Mouse (Mus musculus): ENCODE data around the gene Htra3. TPM values are rescaled to one million over a fixed set of nuclear protein-coding genes. Genes with fewer than 3 reads are reported as not detected.

Gene Htra3
- polyA plus RNA-seq, 1 experiment from 2014 or later, result 52.2 TPM

- Histone ChIP-seq H3K27me3 (ENCODE audit: control insufficient read depth, insufficient read depth, low read length) (no peaks in the 10 kb centered on the region), H3K9ac (replicated peaks; ENCODE audit: low read depth, low read length) (no peak overlapping the region), H3K4me2 (replicated peaks; ENCODE audit: low read depth, low read length) (no peak overlapping the region), H3K27ac (ENCODE audit: low read length) (no peak overlapping the region), H3K36me3 (ENCODE audit: control insufficient read depth, insufficient read depth, low read length) (no peaks in the 10 kb centered on the region), H3K9me3 (ENCODE audit: control insufficient read depth, low read depth, low read length) (no peaks in the 10 kb centered on the region), H3K4me1 (ENCODE audit: control insufficient read depth, insufficient read depth, low read length) (peaks cover 4% of the 10 kb centered on the region; the same call in 1 of the 2 replicates), H3K4me3 (ENCODE audit: low read depth, low read length) (no peak overlapping the region)
- ATAC-seq (ENCODE audit: insufficient number of reproducible peaks, insufficient read depth, low FRiP score, low read depth), result no peak
- WGBS, result 90% methylated on average over 10 of the region's 10 CpGs
Observed at GRCm38 (mm10) chr5:35655753-35656485, 23.7 kb downstream of the Htra3 start.

- H3K4me2 ChIP-seq (replicated peaks; ENCODE audit: low read depth, low read length), result no peak overlapping the region
- 57% methylated on average over 9 of the region's 9 CpGs for WGBS
- H3K36me3 ChIP-seq (ENCODE audit: control insufficient read depth, insufficient read depth, low read length), result no peaks in the 10 kb centered on the region
- no peaks in the 10 kb centered on the region for H3K9me3 ChIP-seq (ENCODE audit: control insufficient read depth, low read depth, low read length)
- no peak overlapping the region for H3K27ac ChIP-seq (ENCODE audit: low read length)
- no peak for ATAC-seq (ENCODE audit: insufficient number of reproducible peaks, insufficient read depth, low FRiP score, low read depth)
- H3K4me3 ChIP-seq (ENCODE audit: low read depth, low read length), result no peak overlapping the region
- H3K9ac ChIP-seq (replicated peaks; ENCODE audit: low read depth, low read length), result no peak overlapping the region
- H3K27me3 ChIP-seq (ENCODE audit: control insufficient read depth, insufficient read depth, low read length), result no peaks in the 10 kb centered on the region
- H3K4me1 ChIP-seq (ENCODE audit: control insufficient read depth, insufficient read depth, low read length), result peaks cover 4% of the 10 kb centered on the region; the same call in 1 of the 2 replicates
Observed at GRCm38 (mm10) chr5:35653743-35654395, 25.7 kb downstream of the Htra3 start.

- Histone ChIP-seq H3K9me3 (ENCODE audit: control insufficient read depth, low read depth, low read length) (no peaks in the 10 kb centered on the region), H3K27me3 (ENCODE audit: control insufficient read depth, insufficient read depth, low read length) (no peaks in the 10 kb centered on the region), H3K4me1 (ENCODE audit: control insufficient read depth, insufficient read depth, low read length) (peaks cover 7% of the 10 kb centered on the region; the same call in 1 of the 2 replicates), H3K4me2 (replicated peaks; ENCODE audit: low read depth, low read length) (no peak overlapping the region), H3K9ac (replicated peaks; ENCODE audit: low read depth, low read length) (no peak overlapping the region), H3K36me3 (ENCODE audit: control insufficient read depth, insufficient read depth, low read length) (no peaks in the 10 kb centered on the region), H3K27ac (ENCODE audit: low read length) (no peak overlapping the region), H3K4me3 (ENCODE audit: low read depth, low read length) (no peak overlapping the region)
- no peak for ATAC-seq (ENCODE audit: insufficient number of reproducible peaks, insufficient read depth, low FRiP score, low read depth)
- 85% methylated on average over 13 of the region's 13 CpGs for WGBS
Observed at GRCm38 (mm10) chr5:35652872-35653271, 26.7 kb downstream of the Htra3 start.

GRCm38 (mm10) chr5:35652319-35652718, 27.3 kb downstream of the Htra3 start:
- H3K4me2 ChIP-seq (replicated peaks; ENCODE audit: low read depth, low read length), result no peak overlapping the region
- H3K9me3 ChIP-seq (ENCODE audit: control insufficient read depth, low read depth, low read length), result no peaks in the 10 kb centered on the region
- no peak for ATAC-seq (ENCODE audit: insufficient number of reproducible peaks, insufficient read depth, low FRiP score, low read depth)
- no peaks in the 10 kb centered on the region for H3K27me3 ChIP-seq (ENCODE audit: control insufficient read depth, insufficient read depth, low read length)
- H3K4me3 ChIP-seq (ENCODE audit: low read depth, low read length), result no peak overlapping the region
- 80% methylated on average over 3 of the region's 3 CpGs for WGBS
- no peak overlapping the region for H3K9ac ChIP-seq (replicated peaks; ENCODE audit: low read depth, low read length)
- peaks cover 13% of the 10 kb centered on the region for H3K4me1 ChIP-seq (ENCODE audit: control insufficient read depth, insufficient read depth, low read length)
- H3K27ac ChIP-seq (ENCODE audit: low read length), result no peak overlapping the region
- H3K36me3 ChIP-seq (ENCODE audit: control insufficient read depth, insufficient read depth, low read length), result no peaks in the 10 kb centered on the region

- Histone ChIP-seq H3K9me3 (ENCODE audit: control insufficient read depth, low read depth, low read length) (no peaks in the 10 kb centered on the region), H3K4me2 (replicated peaks; ENCODE audit: low read depth, low read length) (no peak overlapping the region), H3K4me3 (ENCODE audit: low read depth, low read length) (no peak overlapping the region), H3K4me1 (ENCODE audit: control insufficient read depth, insufficient read depth, low read length) (peaks cover 24% of the 10 kb centered on the region), H3K36me3 (ENCODE audit: control insufficient read depth, insufficient read depth, low read length) (no peaks in the 10 kb centered on the region), H3K27ac (ENCODE audit: low read length) (no peak overlapping the region), H3K27me3 (ENCODE audit: control insufficient read depth, insufficient read depth, low read length) (no peaks in the 10 kb centered on the region), H3K9ac (replicated peaks; ENCODE audit: low read depth, low read length) (no peak overlapping the region)
- 0 out of 2 replicates have a peak, but pooled peaks have one; percentile 6 for ATAC-seq (ENCODE audit: insufficient number of reproducible peaks, insufficient read depth, low FRiP score, low read depth)
- 54% methylated on average over 2 of the region's 2 CpGs for WGBS
Observed at GRCm38 (mm10) chr5:35648230-35648629, 31.4 kb downstream of the Htra3 start.

- Histone ChIP-seq H3K36me3 (ENCODE audit: control insufficient read depth, insufficient read depth, low read length) (no peaks in the 10 kb centered on the region), H3K4me1 (ENCODE audit: control insufficient read depth, insufficient read depth, low read length) (peaks cover 30% of the 10 kb centered on the region), H3K9me3 (ENCODE audit: control insufficient read depth, low read depth, low read length) (no peaks in the 10 kb centered on the region), H3K4me2 (replicated peaks; ENCODE audit: low read depth, low read length) (no peak overlapping the region), H3K27ac (ENCODE audit: low read length) (peak overlapping the region; percentile 33; the same call in 1 of the 2 replicates), H3K4me3 (ENCODE audit: low read depth, low read length) (no peak overlapping the region), H3K9ac (replicated peaks; ENCODE audit: low read depth, low read length) (no peak overlapping the region), H3K27me3 (ENCODE audit: control insufficient read depth, insufficient read depth, low read length) (no peaks in the 10 kb centered on the region)
- peak; percentile 53; the same call in 1 of the 2 replicates for ATAC-seq (ENCODE audit: insufficient number of reproducible peaks, insufficient read depth, low FRiP score, low read depth)
- WGBS, result 50% methylated on average over 4 of the region's 4 CpGs
Observed at GRCm38 (mm10) chr5:35647562-35647961, 32.0 kb downstream of the Htra3 start.

- H3K9ac ChIP-seq (replicated peaks; ENCODE audit: low read depth, low read length), result no peak overlapping the region
- no peaks in the 10 kb centered on the region for H3K9me3 ChIP-seq (ENCODE audit: control insufficient read depth, low read depth, low read length)
- no peak overlapping the region for H3K4me2 ChIP-seq (replicated peaks; ENCODE audit: low read depth, low read length)
- 82% methylated on average over 1 of the region's 1 CpGs for WGBS
- no peaks in the 10 kb centered on the region for H3K27me3 ChIP-seq (ENCODE audit: control insufficient read depth, insufficient read depth, low read length)
- no peaks in the 10 kb centered on the region for H3K36me3 ChIP-seq (ENCODE audit: control insufficient read depth, insufficient read depth, low read length)
- no peak for ATAC-seq (ENCODE audit: insufficient number of reproducible peaks, insufficient read depth, low FRiP score, low read depth)
- no peak overlapping the region for H3K4me3 ChIP-seq (ENCODE audit: low read depth, low read length)
- H3K27ac ChIP-seq (ENCODE audit: low read length), result 0 out of 2 replicates have a peak overlapping the region, but pooled peaks have one; percentile 33
- H3K4me1 ChIP-seq (ENCODE audit: control insufficient read depth, insufficient read depth, low read length), result peaks cover 33% of the 10 kb centered on the region
Observed at GRCm38 (mm10) chr5:35646927-35647326, 32.7 kb downstream of the Htra3 start.

- 75% methylated on average over 6 of the region's 6 CpGs for WGBS
- Histone ChIP-seq H3K36me3 (ENCODE audit: control insufficient read depth, insufficient read depth, low read length) (no peaks in the 10 kb centered on the region), H3K27ac (ENCODE audit: low read length) (no peak overlapping the region), H3K27me3 (ENCODE audit: control insufficient read depth, insufficient read depth, low read length) (no peaks in the 10 kb centered on the region), H3K9ac (replicated peaks; ENCODE audit: low read depth, low read length) (no peak overlapping the region), H3K4me1 (ENCODE audit: control insufficient read depth, insufficient read depth, low read length) (peaks cover 40% of the 10 kb centered on the region), H3K9me3 (ENCODE audit: control insufficient read depth, low read depth, low read length) (no peaks in the 10 kb centered on the region), H3K4me3 (ENCODE audit: low read depth, low read length) (no peak overlapping the region), H3K4me2 (replicated peaks; ENCODE audit: low read depth, low read length) (no peak overlapping the region)
- no peak for ATAC-seq (ENCODE audit: insufficient number of reproducible peaks, insufficient read depth, low FRiP score, low read depth)
Observed at GRCm38 (mm10) chr5:35645938-35646493, 33.6 kb downstream of the Htra3 start.

Data from stomach, embryonic 14.5 days (tissue).